Mouse (Mus musculus): ENCODE measurements around the gene Tas1r3.

- TF ChIP-seq POLR2A (IDR thresholded peaks at IDR 0.05; ENCODE audit: control insufficient read depth, low read depth, low read length) (no peak), CTCF (IDR thresholded peaks at IDR 0.05; ENCODE audit: control insufficient read depth, insufficient read depth, insufficient replicate concordance, low read depth, low read length) (no peak)
Observed at GRCm38 (mm10) chr4:155851368-155851767, 11.8 kb downstream of the Tas1r3 start.

All from testis, adult 2 months (tissue).